Mouse (Mus musculus): ENCODE measurements around the gene Trp53i13. TPM values are rescaled to one million over a fixed set of nuclear protein-coding genes. Genes with fewer than 3 reads are reported as not detected.

Gene Trp53i13
- polyA plus RNA-seq, 1 experiment, result 20.1 TPM

DNA sequence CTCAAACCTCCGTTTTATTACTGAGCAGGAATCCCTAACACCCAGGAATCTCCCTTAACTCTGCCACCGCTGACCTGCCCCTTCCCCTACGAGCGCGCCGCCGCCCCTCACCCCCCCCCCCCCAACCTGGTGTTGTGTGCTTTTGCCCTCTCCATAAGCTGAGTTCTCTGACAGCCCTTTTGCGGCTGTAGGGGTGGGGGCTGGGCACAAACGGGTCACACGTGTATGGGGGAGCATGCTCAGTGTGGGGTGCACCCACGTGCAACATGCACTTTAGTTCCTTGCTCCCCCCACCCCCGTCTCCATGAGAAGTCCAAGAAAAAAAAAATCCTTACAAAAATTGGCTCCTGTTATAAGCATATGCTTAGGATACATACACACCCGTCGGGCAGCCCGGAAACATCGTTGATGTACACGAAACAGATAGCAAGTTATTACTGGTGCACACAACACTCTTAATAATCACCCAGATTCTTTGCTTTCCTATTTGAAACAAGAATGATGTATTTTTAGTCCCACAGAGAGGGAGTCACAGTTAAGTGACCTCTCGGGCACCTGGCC is 23.4 kb downstream of the Trp53i13 start:
- DNase-seq (ENCODE audit: low read depth), result no peak

DNA sequence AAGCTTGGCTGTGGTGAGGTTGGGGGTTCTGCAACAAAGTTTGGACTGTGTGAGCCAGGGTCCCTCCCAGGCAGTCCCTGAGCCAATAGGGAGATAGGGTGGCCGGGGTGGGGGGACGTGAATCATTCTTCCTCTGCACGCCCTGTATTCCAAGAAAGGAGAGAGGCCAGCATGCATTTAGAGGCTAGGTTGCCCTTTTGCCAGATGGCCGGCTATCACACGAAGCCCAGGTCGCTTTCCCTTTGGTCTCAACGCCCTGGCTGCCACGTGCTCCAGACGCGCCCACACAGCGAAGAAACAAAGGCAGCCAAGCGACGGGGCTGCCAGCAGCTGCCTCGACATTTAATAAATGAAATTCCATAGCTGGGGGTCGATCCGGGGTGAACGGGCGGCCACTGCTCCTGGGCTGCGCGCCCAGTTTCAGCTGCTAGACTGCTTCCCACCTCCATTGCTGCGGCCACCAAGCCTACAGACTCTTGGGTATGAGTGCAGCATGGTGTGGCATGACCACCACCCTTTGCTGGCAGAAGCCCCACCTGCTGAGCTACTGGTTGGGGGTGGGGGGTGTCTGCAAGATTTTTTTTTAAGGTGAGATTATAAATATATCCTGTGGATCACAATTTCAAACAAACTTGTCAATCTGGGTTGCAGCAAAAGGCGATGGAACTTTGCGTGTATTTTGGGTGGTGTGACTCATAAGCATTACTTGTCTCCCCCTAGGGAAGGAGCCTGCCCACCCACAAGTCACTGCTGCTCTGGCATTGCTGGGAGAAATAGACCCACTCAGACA is 24.1 kb downstream of the Trp53i13 start:
- DNase-seq (ENCODE audit: low read depth), result no peak

DNA sequence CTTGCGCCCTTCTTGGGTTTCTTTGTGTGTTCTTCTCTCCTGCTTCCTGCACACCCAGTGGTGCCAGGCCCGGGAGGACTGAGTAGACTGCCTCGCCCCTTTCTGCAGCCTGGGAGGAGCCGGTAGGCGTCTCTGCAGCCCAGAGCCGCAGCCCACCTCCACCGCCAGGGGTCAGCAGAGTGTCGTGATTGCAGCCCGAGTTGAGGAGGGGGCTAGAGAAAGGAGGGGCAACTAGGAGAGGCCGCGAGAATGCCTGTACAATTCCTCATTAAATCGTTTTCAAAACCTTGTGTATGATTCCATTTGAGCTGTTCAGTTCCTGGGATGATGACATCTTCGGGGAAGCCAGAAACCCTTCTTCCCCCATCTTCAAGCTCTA is 24.7 kb downstream of the Trp53i13 start:
- no peak for DNase-seq (ENCODE audit: low read depth)

DNA sequence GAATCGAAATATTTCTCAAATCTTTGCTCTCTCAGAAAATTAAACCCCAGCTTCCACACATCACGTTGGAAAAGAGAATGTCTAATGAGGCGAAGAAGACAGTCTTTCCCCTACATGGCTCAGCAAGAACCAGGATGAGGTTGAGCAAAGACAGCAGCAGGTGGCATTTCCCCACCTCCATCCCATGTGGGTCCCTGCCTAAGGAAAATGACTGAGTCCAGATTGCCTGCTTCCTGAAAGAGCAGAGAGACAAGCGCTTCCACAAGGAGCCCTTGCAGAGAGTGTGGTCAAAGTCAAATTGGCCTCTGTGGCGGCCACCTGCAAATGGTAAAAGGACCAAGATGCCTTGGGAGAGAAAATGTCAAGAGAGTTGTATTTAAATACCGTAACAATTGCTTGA is 25.3 kb downstream of the Trp53i13 start:
- DNase-seq (ENCODE audit: low read depth), result no peak

DNA sequence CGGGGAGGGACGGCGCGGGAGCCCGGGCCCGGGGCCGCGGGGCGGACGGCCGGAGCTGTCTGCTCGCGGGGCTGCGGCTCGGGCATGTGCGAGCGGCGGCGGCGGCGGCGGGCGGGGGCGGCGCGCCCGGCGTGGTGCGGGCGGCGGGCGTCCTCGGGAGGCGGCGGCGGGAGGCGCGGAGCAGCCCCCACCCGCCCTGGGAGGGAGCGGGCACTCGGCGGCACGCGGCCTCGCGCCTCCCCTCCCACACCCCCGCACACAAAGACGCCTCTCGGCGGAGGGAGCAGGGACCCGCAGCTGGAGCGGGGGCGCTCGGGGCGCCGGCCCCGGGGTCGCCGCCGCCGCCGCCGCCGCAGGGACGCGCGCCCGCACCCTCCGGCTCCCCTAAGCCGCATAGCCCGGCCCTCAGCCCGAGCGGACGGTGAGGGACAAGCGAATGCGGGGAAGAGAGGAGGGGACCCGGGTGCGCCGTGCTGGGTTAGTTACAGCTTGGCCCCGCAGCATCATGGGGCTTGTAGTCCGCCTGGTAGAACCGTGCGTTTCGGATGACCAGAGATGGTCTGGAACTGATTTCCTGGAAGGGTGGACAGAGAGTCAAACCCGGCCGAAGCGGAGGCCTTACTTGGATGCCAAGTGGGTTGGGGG is 26.1 kb downstream of the Trp53i13 start, which contains the start of gene Ankrd13b:
Gene Ankrd13b, minus strand, starts transcription at position 88 of the 645 bp plus-strand sequence.
- no peak for DNase-seq (ENCODE audit: low read depth)

DNA sequence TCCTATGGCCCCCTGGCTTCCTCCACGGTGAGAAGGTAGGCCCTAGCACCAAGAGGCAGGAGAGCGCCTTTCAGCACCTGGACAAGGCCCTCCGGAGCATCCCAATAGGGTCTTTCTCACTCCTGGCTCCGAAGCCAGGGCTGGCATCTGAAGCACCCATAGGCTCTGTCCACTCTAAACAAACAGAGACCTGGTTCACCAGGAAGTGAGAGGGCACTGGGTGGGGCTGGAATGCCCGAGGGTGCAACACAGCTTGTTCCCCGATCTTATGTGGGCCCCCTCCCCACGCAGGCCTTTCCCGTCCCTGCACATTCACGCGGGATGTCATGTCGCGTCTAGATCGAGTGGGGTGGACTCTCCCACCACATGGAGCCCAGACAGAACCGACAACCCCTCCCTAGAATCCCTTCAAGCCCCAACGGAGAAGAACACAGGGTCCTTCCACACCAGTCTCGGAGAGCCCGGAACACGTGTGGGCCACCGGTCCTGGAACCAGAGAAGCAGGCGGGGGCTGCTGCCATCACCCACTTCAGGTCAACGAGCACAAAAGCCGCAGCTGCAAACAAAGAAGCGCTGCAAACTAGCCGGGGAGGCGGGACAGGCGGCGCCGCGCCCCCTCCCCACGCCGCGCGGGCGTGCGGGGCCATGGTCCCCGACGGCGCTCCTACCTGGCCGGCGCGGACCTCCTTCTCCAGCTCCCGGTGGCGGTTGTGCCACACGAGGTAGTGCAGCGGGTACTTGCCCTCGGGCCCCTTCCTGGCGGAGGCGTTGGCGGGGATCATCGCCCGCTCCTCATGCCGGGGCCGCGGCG is 26.8 kb downstream of the Trp53i13 start:
- DNase-seq (ENCODE audit: low read depth), result no peak

DNA sequence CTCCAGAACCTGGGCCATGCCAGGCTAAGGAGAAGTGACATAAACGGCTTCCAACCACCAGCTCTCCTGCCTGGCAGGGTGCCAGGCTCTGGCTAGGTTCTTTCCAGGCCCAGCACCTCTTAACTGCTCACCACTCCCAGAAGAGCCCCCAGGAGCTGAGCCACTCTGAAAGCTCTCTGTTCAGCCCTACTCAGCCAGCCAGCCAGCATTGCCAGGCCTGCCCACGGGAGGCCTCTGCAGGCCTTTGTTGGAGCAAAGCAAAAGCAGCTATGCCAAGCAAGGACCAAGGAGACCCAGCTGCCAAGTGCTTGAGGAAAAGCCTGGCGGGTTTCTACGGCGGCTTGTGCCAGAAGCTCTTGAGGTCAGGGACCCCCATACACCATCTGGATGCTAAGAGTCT is 29.0 kb downstream of the Trp53i13 start:
- no peak for DNase-seq (ENCODE audit: low read depth)

DNA sequence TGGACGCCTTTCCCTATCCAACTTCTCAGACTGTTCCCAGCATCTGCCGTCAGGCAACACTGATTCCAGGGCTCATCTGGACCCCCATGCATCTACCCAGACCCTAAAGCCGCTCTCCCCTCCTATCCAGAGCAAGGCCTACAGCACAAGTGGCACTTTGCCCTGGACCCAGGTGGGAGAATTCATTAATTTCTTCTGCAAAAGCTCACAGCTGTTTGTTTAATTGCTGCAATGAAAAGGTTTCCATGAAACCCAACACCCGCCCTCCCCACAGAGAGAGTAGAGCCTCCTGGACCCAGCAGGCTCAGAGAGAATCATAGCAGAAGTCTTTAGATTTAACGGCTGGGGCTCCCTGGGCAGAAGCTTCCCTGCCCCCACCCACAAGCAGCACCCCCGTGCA is 30.6 kb downstream of the Trp53i13 start:
- DNase-seq (ENCODE audit: low read depth), result no peak

DNA sequence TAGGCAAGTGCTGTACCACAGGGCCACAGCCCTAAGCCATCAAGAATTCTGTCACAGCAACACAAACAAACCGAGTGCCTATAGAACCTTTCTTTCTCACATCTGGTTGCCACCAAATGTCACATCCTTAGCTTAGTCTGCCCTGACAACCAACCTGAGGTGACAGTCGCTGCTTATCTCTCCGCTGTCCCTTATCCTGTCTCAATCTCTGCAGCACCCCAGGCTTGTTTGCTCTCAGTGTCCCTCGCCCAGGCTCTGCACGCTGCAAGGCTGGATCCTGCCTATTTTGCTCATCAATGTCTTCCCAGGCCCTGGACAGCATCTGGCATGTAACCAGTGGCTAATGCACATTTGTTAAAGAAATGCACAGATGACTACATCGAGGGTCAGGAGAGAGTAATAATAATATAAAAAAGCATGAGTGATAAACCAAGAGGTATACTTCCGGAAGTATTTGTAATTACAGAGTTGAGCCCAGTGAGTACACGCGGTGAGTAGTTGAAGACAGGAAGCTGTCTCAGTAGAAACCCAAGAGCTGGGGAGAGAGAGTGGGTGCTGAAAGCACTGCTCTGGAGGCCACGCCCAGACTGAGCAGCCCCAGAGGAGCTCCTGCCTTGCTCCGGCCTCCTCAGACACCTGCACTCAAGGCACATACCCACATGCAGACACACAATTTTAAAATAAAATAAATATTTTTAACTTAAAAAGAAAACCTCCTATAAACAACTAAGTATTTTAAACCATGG is 32.1 kb downstream of the Trp53i13 start:
- DNase-seq (ENCODE audit: low read depth), result no peak

DNA sequence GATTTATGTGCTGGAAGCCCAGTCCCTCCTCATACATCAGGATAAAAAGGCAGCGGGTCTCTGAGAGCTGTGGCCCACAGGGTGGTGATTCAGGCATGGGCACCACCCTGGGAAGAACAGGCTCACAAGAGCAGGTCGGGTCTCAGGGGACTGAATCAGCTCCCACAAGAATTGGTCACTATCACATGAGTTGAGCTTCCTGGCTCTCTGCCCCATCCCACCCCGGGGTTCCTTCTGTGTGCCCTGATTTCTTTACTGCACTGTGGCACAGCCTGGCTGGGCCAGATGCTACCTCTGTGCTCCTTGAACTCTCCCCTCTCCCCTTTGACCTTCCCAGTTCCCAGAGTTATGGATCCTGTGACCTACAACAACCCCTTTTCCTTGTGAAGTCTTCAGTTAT is 32.7 kb downstream of the Trp53i13 start:
- DNase-seq (ENCODE audit: low read depth), result no peak

DNA sequence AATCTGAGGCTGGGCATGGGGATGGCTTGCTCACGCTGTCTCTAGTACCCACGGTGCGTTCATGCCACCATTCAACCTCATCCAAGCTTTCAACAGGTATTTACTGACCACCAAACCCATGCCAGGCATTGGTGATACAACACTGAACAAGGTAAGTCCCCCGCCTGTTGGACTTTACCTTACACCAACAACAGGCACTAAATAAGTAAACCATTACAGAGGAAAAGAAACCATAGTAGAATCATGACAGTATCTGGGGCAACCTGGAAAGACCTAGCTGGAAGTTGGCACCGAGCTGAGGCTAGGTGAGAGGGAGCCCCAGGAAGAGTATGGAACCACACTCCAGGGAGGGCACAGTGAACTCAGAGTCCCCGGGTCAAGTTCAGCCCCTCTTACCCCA is 38.9 kb downstream of the Trp53i13 start:
- DNase-seq (ENCODE audit: low read depth), result no peak

DNA sequence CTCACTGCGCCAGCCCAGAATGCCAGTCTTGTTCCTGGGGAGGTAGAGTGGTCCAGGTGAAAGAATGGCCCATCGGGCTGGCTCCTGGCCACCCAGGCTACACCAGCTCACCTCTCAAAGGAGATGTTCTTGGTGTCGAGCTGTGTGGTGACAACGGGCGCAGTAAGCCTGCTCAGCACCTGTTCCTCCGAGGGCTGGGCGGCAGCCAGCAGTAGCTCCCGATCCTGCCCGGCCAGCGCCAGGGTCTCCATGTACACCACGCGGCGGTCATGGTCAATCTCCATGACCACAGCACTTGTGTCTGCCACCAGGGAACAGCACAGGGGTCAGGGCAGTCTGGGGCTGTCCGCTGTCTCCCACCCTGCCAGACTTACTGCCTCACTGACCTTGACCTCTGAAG is 39.6 kb downstream of the Trp53i13 start:
- DNase-seq (ENCODE audit: low read depth), result no peak

DNA sequence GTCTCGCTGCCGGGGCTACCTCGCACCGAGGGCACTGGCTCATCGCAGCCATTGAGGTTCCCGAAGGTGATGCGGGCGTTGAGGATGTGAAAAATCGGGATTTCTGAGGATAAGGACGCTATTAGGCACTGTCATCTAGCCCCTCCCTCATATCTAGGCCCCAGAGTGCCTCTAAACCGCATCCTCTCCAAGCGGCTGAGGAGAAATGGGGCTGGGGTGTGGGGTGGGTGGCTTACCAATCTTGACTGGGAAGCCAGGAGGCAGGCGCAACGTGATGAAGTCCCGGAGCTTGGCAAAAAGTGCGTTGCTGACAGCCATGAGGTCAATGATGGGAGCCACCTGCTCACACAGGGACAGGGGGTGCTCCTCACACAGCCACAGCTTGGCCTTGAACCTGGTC is 43.0 kb downstream of the Trp53i13 start:
- DNase-seq (ENCODE audit: low read depth), result no peak

DNA sequence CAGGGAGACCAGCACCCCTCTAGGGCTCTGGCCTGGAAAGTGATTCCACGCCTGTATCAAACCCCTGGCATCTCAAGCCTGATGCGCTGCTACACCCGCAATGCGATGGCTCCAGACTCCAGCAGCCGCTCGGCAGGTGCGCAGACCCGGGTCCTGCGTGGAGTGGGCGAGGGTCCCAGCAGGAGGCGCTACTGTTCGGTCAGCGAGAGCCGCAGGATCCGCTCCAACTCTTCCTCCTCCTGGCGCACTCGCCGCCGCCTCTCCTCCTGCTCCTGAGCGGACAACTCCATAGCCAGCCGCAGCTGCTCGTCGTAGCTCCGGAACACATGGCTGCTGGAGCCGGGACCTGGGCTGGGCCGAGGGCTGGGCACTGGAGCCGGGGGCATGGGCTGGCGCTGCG is 44.4 kb downstream of the Trp53i13 start:
- DNase-seq (ENCODE audit: low read depth), result no peak

DNA sequence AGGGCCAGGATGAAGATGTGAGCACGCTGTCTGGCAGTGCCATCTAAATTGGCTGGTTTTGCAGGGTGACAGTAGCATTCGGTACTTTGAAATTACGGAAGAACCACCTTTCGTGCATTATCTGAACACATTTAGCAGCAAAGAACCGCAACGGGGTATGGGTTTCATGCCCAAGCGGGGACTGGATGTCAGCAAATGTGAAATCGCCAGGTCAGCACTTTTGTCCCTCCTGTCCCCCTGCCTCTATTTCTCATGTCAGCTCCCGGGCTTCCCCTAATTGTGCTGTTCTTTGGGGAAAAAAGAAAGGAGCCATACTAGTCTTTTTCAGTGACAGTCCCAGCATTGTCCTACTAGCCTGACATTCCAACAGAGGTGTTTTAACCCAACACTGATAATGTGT is 47.4 kb downstream of the Trp53i13 start:
- DNase-seq (ENCODE audit: low read depth), result no peak

DNA sequence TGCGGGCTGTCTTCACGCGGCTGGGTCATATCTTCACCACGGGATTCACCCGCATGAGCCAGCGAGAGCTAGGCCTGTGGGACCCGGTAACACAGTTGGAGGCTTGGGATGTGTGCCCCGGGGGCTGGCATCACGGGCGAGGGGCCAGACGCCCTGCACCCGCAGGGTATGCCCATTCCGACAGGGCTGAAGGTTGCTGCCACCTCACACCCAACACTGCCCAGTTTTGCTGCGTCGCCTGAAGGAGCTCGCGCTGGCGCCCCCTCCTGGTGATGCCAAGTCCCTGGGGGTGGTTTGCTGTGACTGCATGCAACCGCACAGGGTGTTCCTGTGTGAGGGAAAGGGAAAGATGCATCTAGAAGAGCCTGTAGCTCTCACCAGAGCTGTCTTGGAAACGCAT is 48.0 kb downstream of the Trp53i13 start:
- no peak for DNase-seq (ENCODE audit: low read depth)

DNA sequence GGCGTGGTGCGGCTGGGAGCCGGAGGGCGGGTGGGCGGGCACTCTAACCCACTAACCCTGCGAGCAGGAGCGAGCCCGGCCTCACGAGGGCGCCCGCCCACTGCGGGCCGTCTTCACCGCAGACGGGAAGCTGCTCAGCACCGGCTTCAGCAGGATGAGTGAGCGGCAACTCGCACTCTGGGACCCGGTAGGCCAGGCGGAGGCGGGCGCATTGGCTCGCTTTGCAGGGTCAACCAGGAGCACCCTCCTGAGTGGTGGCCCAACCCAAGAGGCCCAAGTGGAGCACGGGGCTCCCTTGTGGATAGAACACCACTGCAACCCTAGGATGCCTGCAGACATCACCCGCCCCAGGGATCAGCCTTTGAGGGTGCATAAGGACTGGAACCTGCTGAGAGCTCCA is 48.6 kb downstream of the Trp53i13 start:
- DNase-seq (ENCODE audit: low read depth), result no peak

DNA sequence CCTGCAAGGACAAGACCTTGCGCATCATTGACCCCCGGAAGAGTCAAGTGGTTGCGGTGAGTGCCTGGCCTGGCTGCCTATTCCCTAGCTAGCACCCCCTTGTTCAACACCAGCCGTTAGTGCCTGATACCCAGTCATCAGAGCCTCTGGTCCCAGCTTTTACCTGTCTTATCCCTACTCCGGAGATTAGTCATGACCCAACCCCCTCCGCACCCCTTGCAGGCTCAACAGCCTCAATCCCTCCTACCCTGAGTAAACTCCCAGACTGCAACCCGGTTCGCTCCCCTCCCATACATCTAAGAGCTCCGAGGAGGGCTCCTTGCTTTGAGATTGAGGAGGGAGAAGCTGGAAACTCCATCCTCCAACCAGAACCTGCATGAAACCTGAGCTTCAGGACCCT is 49.2 kb downstream of the Trp53i13 start:
- no peak for DNase-seq (ENCODE audit: low read depth)

DNA sequence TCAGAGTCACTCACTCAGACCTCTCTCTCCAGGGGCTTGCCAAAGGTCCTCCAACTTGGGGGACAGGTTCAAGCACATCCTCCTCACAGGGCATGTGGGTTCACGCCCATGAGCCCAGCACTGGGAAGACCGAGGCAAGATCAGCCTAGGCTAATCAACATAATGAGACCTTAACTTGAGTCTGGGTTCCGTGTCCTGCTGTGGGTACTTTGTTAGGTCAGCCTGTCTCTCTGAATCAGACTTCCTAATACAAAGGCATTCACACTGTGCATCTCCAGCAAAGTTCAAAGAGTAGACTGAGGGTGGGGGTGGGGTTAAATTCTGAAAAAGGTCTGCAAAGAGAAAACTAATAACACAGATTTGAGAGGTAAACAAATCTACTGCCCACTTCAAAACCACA is 50.7 kb downstream of the Trp53i13 start:
- DNase-seq (ENCODE audit: low read depth), result no peak

DNA sequence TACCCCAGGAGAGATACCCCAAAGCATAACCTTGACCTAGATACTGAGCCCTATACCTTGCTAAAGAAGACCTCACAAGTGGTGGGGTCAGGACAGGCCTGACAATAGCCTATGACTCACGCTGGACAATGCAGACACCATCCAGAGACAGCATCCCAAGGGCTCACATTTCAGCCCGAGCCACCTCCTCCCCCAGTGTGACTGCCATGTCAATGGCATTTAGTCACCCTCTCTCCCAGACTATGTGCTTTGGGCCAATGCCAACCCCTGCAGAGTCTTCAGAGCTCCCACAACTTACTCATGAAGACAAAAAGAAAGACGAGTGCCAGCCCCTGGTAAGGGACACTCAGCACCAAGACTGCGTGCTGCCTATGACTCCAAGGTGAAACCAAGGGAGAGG is 51.1 kb downstream of the Trp53i13 start:
- DNase-seq (ENCODE audit: low read depth), result no peak

DNA sequence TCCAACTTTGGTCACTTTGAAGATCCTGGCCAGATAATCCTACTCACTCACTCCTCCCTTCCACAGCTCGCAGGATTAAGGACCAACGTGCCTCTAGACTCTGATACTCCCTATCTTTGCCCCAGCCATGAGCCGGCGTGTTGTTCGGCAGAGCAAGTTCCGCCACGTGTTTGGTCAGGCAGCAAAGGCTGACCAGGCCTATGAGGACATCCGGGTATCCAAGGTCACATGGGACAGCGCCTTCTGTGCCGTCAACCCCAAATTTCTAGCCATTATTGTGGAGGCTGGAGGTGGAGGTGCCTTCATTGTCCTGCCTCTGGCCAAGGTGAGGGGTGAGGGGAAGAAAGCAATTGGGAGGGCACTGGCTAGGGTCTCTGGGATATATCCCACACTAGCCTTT is 52.0 kb downstream of the Trp53i13 start:
- no peak for DNase-seq (ENCODE audit: low read depth)

DNA sequence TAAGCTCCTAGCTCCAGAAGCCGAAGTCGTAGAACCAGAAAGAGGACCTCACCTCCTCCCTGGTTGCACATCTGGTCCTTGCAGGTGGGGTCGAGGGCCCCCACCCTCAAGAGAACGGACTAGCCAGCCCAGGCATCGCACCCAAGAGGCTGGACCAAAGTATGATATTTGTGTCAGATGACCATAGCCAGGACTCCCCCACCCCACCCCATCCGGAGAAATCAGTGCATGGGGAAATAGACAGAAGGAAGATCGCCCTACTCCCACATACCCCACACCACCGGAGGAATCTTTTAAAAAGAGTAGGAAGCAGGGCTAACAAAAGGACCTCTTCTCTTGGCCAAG is 52.7 kb downstream of the Trp53i13 start:
- DNase-seq (ENCODE audit: low read depth), result no peak
